Mouse (Mus musculus) lung, embryonic 14.5 days (tissue): ENCODE measurements around the gene Catsperg2. TPM values are rescaled to one million over a fixed set of nuclear protein-coding genes. Genes with fewer than 3 reads are reported as not detected.
"Not testable (repeated sequence)": the region's sequence is repeated elsewhere in the genome, so short reads cannot be mapped to it uniquely, and the experiment has no call there.

Experiments
- ATAC-seq: fragments of 200-750 bp; cut with Nextera tagmentation; 2 replicates; pipeline ENCODE4 v1.8.0; 2017; ENCODE audit warnings: mild to moderate bottlenecking, moderate TSS enrichment, moderate library complexity; ENCODE audit not compliant: insufficient read depth
- DNase-seq: peaks from one replicate; pipeline ENCODE4 v3.0.0-alpha.2; 2015
- H3K27ac ChIP-seq: fragments of 300-500 bp; sonication (generic); 2 replicates; pipeline ENCODE4 v1.5.1; 2014; ENCODE audit warnings: low read depth, mild to moderate bottlenecking, moderate library complexity
- H3K27me3 ChIP-seq: fragments of 300-500 bp; sonication (generic); 2 replicates; pipeline ENCODE4 v1.6.1; 2014; ENCODE audit warnings: low read length, control low read depth; ENCODE audit not compliant: insufficient read depth
- H3K36me3 ChIP-seq: fragments of 300-500 bp; sonication (generic); 2 replicates; pipeline ENCODE4 v1.6.1; 2014; ENCODE audit warnings: control low read depth; ENCODE audit not compliant: insufficient read depth
- H3K4me1 ChIP-seq: fragments of 300-500 bp; sonication (generic); 2 replicates; pipeline ENCODE4 v1.6.1; 2014; ENCODE audit warnings: antibody characterized with exemption, control low read depth; ENCODE audit not compliant: insufficient read depth
- H3K4me2 ChIP-seq: fragments of 300-500 bp; sonication (generic); 2 replicates; pipeline ENCODE4 v1.6.1; 2014; ENCODE audit warnings: mild to moderate bottlenecking
- H3K4me3 ChIP-seq: fragments of 300-500 bp; sonication (generic); 2 replicates; pipeline ENCODE4 v1.5.1; 2014; ENCODE audit warnings: low read depth, low read length
- H3K9ac ChIP-seq: fragments of 300-500 bp; sonication (generic); 2 replicates; pipeline ENCODE4 v1.6.1; 2014
- H3K9me3 ChIP-seq: fragments of 300-500 bp; sonication (generic); 2 replicates; pipeline ENCODE4 v1.6.1; 2016; ENCODE audit warnings: low read depth, low read length, control low read depth
- CTCF ChIP-seq: IDR thresholded peaks from 2 replicates; pipeline ENCODE4 v1.5.1; 2016; ENCODE audit warnings: antibody characterized with exemption, low read depth
- WGBS: fragments of 180-500 bp; shearing (Covaris S2); extraction: QIAGEN DNeasy Blood & Tissue Kit; methylation state at CpG from one replicate; pipeline ENCODE4 v1.1.7; 2014; 5-methylcytosine and 5-hydroxymethylcytosine counted together
- polyA plus RNA-seq: library from polyadenylated mRNA; unstranded; fragments of >200 nt; fragmentation: Nextera tagmentation; extraction: Ambion mirVana; gene quantifications from 2 replicates; pipeline ENCODE4 v1.2.1, GENCODE M21; 2014

Gene Catsperg2
- polyA plus RNA-seq, 1 experiment from 2014 or later, result 0.14 TPM

DNA sequence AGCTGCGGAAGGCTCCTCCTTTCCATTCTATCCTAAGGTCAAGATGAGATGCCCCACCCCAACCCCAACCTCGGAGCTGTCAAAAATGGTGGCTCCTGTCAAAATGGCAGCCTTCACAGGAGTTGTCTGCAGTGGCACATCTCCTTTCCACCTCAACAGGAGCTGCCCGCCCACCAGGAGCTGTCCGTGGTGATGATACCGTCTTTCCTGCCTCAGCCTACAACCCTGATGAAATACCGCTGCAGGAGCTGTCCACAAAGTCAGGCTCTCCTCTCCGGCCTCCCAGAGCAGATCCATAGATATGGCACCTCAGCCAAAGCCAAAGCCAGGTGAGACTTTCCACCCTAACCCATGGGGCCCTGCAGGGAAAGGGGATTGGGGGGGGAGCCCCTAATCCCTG, 37.9 kb upstream of the Catsperg2 start:
- 79% methylated on average over 7 of the region's 7 CpGs for WGBS
- peaks cover 5% of the 10 kb centered on the region; the same call in 1 of the 2 replicates for H3K4me1 ChIP-seq
- DNase-seq, result no peak
- no peak overlapping the region for H3K27ac ChIP-seq
- no peak for ATAC-seq
- no peaks in the 10 kb centered on the region for H3K9me3 ChIP-seq
- no peaks in the 10 kb centered on the region for H3K27me3 ChIP-seq
- H3K4me3 ChIP-seq, result no peak overlapping the region
- H3K4me2 ChIP-seq, result no peak overlapping the region
- no peak overlapping the region for H3K9ac ChIP-seq
- TF ChIP-seq CTCF, result no peak
- no peaks in the 10 kb centered on the region for H3K36me3 ChIP-seq

DNA sequence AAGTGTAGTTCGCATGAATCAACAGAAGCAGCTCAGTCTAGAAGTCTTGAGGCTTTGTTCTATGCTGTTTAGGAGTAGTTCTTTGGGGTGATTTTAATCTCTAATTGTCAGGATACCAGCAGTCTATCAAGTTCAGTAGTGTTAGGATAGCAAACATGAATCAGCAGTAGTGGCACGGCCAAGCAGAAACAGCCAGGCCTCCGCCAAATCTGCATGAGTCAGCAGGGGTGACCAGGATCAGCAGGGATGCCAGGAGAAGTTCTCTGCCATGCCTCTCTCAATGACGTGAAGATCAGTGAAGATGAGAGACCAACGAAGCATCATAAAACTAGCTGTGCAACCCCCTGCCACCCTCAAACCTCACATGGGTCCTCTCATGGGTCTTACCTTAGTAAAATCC, 33.6 kb upstream of the Catsperg2 start:
- Histone ChIP-seq H3K4me3 (no peak overlapping the region), H3K27me3 (no peaks in the 10 kb centered on the region), H3K36me3 (no peaks in the 10 kb centered on the region), H3K4me1 (no peaks in the 10 kb centered on the region), H3K9ac (no peak overlapping the region), H3K4me2 (no peak overlapping the region), H3K9me3 (no peaks in the 10 kb centered on the region), H3K27ac (no peak overlapping the region)
- no peak for DNase-seq
- ATAC-seq, result no peak
- WGBS, result 79% methylated on average over 5 of the region's 5 CpGs
- no peak for TF ChIP-seq CTCF

DNA sequence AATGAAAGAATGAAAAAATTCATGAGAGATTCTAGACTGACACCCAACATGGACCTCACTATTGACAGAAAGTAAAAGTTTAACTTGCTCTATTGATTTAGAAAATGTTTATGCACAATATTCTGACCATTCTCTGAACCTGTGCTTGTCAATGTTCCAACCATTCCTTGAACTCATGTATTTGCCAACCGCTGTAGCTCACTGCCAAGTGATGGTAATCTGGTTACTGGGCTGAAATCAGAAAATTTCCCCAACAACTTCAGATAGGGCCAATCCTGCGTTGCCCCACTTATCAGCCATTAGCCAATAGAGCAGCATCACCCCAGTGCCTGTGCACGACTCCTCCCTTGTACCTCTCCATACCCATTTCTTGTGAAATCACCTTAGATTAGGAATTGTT, 15.4 kb upstream of the Catsperg2 start:
- no peak for ATAC-seq
- H3K9me3 ChIP-seq, result no peaks in the 10 kb centered on the region
- no peak overlapping the region for H3K4me2 ChIP-seq
- no peak overlapping the region for H3K9ac ChIP-seq
- DNase-seq, result no peak
- no peak overlapping the region for H3K27ac ChIP-seq
- TF ChIP-seq CTCF, result no peak
- H3K4me1 ChIP-seq, result no peaks in the 10 kb centered on the region
- no peaks in the 10 kb centered on the region for H3K27me3 ChIP-seq
- H3K36me3 ChIP-seq, result no peaks in the 10 kb centered on the region
- 79% methylated on average over 3 of the region's 3 CpGs for WGBS
- no peak overlapping the region for H3K4me3 ChIP-seq

GRCm38 (mm10) chr7:29728055-29728454, 1.2 kb upstream of the Catsperg2 start:
- TF ChIP-seq CTCF, result no peak
- ATAC-seq, result no peak
- DNase-seq, result no peak

GRCm38 (mm10) chr7:29725461-29726142, 1.2 kb downstream of the Catsperg2 start:
- DNase-seq, result peak; percentile 25

More at GRCm38 (mm10) chr7:29728055-29728454, 1.2 kb upstream of the Catsperg2 start:
- no peaks in the 10 kb centered on the region for H3K36me3 ChIP-seq
- H3K9ac ChIP-seq, result no peak overlapping the region
- H3K4me1 ChIP-seq, result no peaks in the 10 kb centered on the region
- no peak overlapping the region for H3K4me3 ChIP-seq
- WGBS, result 66% methylated on average over 2 of the region's 2 CpGs
- no peak overlapping the region for H3K27ac ChIP-seq
- H3K9me3 ChIP-seq, result peaks cover 15% of the 10 kb centered on the region
- H3K4me2 ChIP-seq, result no peak overlapping the region
- no peaks in the 10 kb centered on the region for H3K27me3 ChIP-seq

GRCm38 (mm10) chr7:29708891-29709290, 17.9 kb downstream of the Catsperg2 start:
- not testable (repeated sequence) for H3K4me3 ChIP-seq, H3K4me1 ChIP-seq, ATAC-seq, H3K27me3 ChIP-seq, H3K27ac ChIP-seq, H3K36me3 ChIP-seq, H3K4me2 ChIP-seq, DNase-seq, H3K9ac ChIP-seq, H3K9me3 ChIP-seq
- 75% methylated on average over 2 of the region's 2 CpGs for WGBS

More at GRCm38 (mm10) chr7:29725461-29726142, 1.2 kb downstream of the Catsperg2 start:
- ATAC-seq, result peak; percentile 31; the same call in 1 of the 2 replicates
- 21% methylated on average over 16 of the region's 17 CpGs for WGBS
- H3K9me3 ChIP-seq, H3K36me3 ChIP-seq, H3K4me1 ChIP-seq, H3K4me2 ChIP-seq, H3K27me3 ChIP-seq, H3K4me3 ChIP-seq, H3K9ac ChIP-seq, H3K27ac ChIP-seq: not testable (repeated sequence)

GRCm38 (mm10) chr7:29695231-29695630, 31.6 kb downstream of the Catsperg2 start:
- not testable (repeated sequence) for H3K9ac ChIP-seq, H3K27me3 ChIP-seq, H3K27ac ChIP-seq, DNase-seq, H3K9me3 ChIP-seq, ATAC-seq, H3K4me1 ChIP-seq, H3K4me2 ChIP-seq, H3K4me3 ChIP-seq, H3K36me3 ChIP-seq
- WGBS, result 77% methylated on average over 3 of the region's 3 CpGs
